Mouse (Mus musculus) MEL (cell line): ENCODE data around the gene Rtf2. TPM values are rescaled to one million over a fixed set of nuclear protein-coding genes. Genes with fewer than 3 reads are reported as not detected.

Source experiments
- DNase-seq: peaks from one replicate; pipeline ENCODE4 v3.0.0; 2011; ENCODE audit warnings: low read depth, low spot score
- H3K27ac ChIP-seq: 2 replicates; pipeline ENCODE4 v1.5.1; 2012; ENCODE audit warnings: low read depth, mild to moderate bottlenecking, control low read depth, low read length, moderate library complexity; ENCODE audit not compliant: control insufficient read depth
- H3K27me3 ChIP-seq, 2 experiments: fragments of 150-350 bp in 1 of 2; sonication (generic) in 1 of 2; 2 replicates each; pipeline ENCODE4 v1.6.1; 2012; ENCODE audit warnings: low read length in 2 of 2, mild to moderate bottlenecking in 2 of 2, improper control_type of control experiment in 1 of 2, moderate library complexity in 1 of 2; ENCODE audit not compliant: insufficient read depth in 2 of 2, control insufficient read depth in 1 of 2
- H3K36me3 ChIP-seq, 2 experiments: 2 replicates each; pipeline ENCODE4 v1.6.1; 2012 to 2014; ENCODE audit warnings: low read length in 2 of 2, improper control_type of control experiment in 1 of 2, inconsistent platforms in 1 of 2, mild to moderate bottlenecking in 1 of 2; ENCODE audit not compliant: insufficient read depth in 2 of 2, control insufficient read depth in 1 of 2
- H3K4me1 ChIP-seq, 2 experiments: fragments of 150-350 bp in 1 of 2; sonication (generic) in 1 of 2; 2 replicates each; pipeline ENCODE4 v1.6.1; 2012; ENCODE audit warnings: low read length in 2 of 2, improper control_type of control experiment in 1 of 2, mild to moderate bottlenecking in 1 of 2; ENCODE audit not compliant: insufficient read depth in 2 of 2, control insufficient read depth in 1 of 2
- H3K4me3 ChIP-seq, 2 experiments: fragments of 150-350 bp in 1 of 2; sonication (generic) in 1 of 2; 2 replicates each; pipeline ENCODE4 v1.5.1; 2012; ENCODE audit warnings: low read depth in 2 of 2, low read length in 2 of 2, mild to moderate bottlenecking in 2 of 2, moderate library complexity in 2 of 2, control low read depth in 1 of 2, improper control_type of control experiment in 1 of 2; ENCODE audit not compliant: control insufficient read depth in 1 of 2, insufficient read depth in 1 of 2
- H3K79me2 ChIP-seq: 2 replicates; pipeline ENCODE4 v1.6.1; 2012; ENCODE audit warnings: mild to moderate bottlenecking, low read length, moderate library complexity; ENCODE audit not compliant: control insufficient read depth, poor library complexity, insufficient read depth
- H3K9ac ChIP-seq: 2 replicates; pipeline ENCODE4 v1.6.1; 2012; ENCODE audit warnings: low read depth, mild to moderate bottlenecking, control low read depth, low read length, moderate library complexity; ENCODE audit not compliant: control insufficient read depth, poor library complexity, severe bottlenecking
- H3K9me3 ChIP-seq: fragments of 150-350 bp; sonication (generic); replicated peaks from 2 replicates; pipeline ENCODE4 v1.6.1; 2012; ENCODE audit warnings: mild to moderate bottlenecking, low read length, improper control_type of control experiment, moderate library complexity; ENCODE audit not compliant: insufficient read depth
- CHD1 ChIP-seq: IDR thresholded peaks from 2 replicates; pipeline ENCODE4 v1.6.1; 2012; ENCODE audit warnings: low read depth, mild to moderate bottlenecking, inconsistent platforms, low read length, improper control_type of control experiment
- CTCF ChIP-seq, 3 experiments: IDR thresholded peaks in 2 of 3; conservative IDR thresholded peaks in 1 of 3; 2 replicates each; pipeline ENCODE4 v1.5.1; 2011 to 2012; ENCODE audit warnings: low read length in 3 of 3, low read depth in 2 of 3, mild to moderate bottlenecking in 2 of 3, improper control_type of control experiment in 1 of 3, inconsistent platforms in 1 of 3, mixed read lengths in 1 of 3, moderate library complexity in 1 of 3; ENCODE audit not compliant: control insufficient read depth in 1 of 3, insufficient read depth in 1 of 3, poor library complexity in 1 of 3, severe bottlenecking in 1 of 3
- ELF1 ChIP-seq: IDR thresholded peaks from 2 replicates; pipeline ENCODE4 v1.6.1; 2014; ENCODE audit warnings: low read depth, mild to moderate bottlenecking, inconsistent platforms, low read length, improper control_type of control experiment, moderate library complexity
- EP300 ChIP-seq, 2 experiments: IDR thresholded peaks; 2 replicates each; pipeline ENCODE4 v1.6.1; 2011; ENCODE audit warnings: improper control_type of control experiment in 2 of 2, low read length in 2 of 2, low read depth in 1 of 2, mild to moderate bottlenecking in 1 of 2
- ETS1 ChIP-seq: IDR thresholded peaks from 2 replicates; pipeline ENCODE4 v1.6.1; 2012; ENCODE audit warnings: low read depth, mild to moderate bottlenecking, inconsistent platforms, low read length, improper control_type of control experiment, moderate library complexity
- GABPA ChIP-seq: IDR thresholded peaks from 2 replicates; pipeline ENCODE4 v1.6.1; 2012; ENCODE audit warnings: low read depth, mild to moderate bottlenecking, inconsistent platforms, low read length, improper control_type of control experiment, moderate library complexity
- GATA1 ChIP-seq: IDR thresholded peaks from 2 replicates; pipeline ENCODE4 v1.6.1; 2011; ENCODE audit warnings: low read depth, low read length, improper control_type of control experiment
- JUND ChIP-seq: IDR thresholded peaks from 2 replicates; pipeline ENCODE4 v1.6.1; 2011; ENCODE audit warnings: low read depth, mild to moderate bottlenecking, improper control_type of control experiment, low read length
- MAFK ChIP-seq: IDR thresholded peaks from 2 replicates; pipeline ENCODE4 v1.6.1; 2011; ENCODE audit warnings: low read depth, mild to moderate bottlenecking, low read length, improper control_type of control experiment, borderline replicate concordance
- MAX ChIP-seq: IDR thresholded peaks from 2 replicates; pipeline ENCODE4 v1.6.1; 2011; ENCODE audit warnings: low read length, improper control_type of control experiment
- MXI1 ChIP-seq: IDR thresholded peaks from 2 replicates; pipeline ENCODE4 v1.6.1; 2011; ENCODE audit warnings: mild to moderate bottlenecking, low read depth, low read length, improper control_type of control experiment
- MYB ChIP-seq: IDR thresholded peaks from 2 replicates; pipeline ENCODE4 v1.6.1; 2011; ENCODE audit warnings: mild to moderate bottlenecking, low read depth, low read length, improper control_type of control experiment
- MYC ChIP-seq: IDR thresholded peaks from 2 replicates; pipeline ENCODE4 v1.6.1; 2011; ENCODE audit warnings: low read depth, mild to moderate bottlenecking, low read length, improper control_type of control experiment, moderate library complexity
- NELFE ChIP-seq: IDR thresholded peaks from 2 replicates; pipeline ENCODE4 v1.6.1; 2011; ENCODE audit warnings: low read depth, low read length, improper control_type of control experiment
- POLR2A ChIP-seq, 2 experiments: IDR thresholded peaks; 2 replicates each; pipeline ENCODE4 v1.6.1; 2011 to 2012; ENCODE audit warnings: low read length in 2 of 2, mild to moderate bottlenecking in 2 of 2, control low read depth in 1 of 2, improper control_type of control experiment in 1 of 2, low read depth in 1 of 2, moderate library complexity in 1 of 2; ENCODE audit not compliant: control insufficient read depth in 1 of 2, insufficient read depth in 1 of 2, poor library complexity in 1 of 2
- POLR2AphosphoS2 ChIP-seq: IDR thresholded peaks from 2 replicates; pipeline ENCODE4 v1.6.1; 2011; ENCODE audit warnings: low read length, improper control_type of control experiment
- RAD21 ChIP-seq: IDR thresholded peaks from 2 replicates; pipeline ENCODE4 v1.6.1; 2011; ENCODE audit warnings: mild to moderate bottlenecking, low read depth, low read length, improper control_type of control experiment
- SIN3A ChIP-seq: IDR thresholded peaks from 2 replicates; pipeline ENCODE4 v1.6.1; 2012; ENCODE audit warnings: low read length, improper control_type of control experiment, inconsistent platforms
- SMC3 ChIP-seq: IDR thresholded peaks from 2 replicates; pipeline ENCODE4 v1.6.1; 2011; ENCODE audit warnings: low read depth, low read length, improper control_type of control experiment
- TBP ChIP-seq: IDR thresholded peaks from 2 replicates; pipeline ENCODE4 v1.8.0; 2011; ENCODE audit warnings: low read depth, low read length, improper control_type of control experiment
- USF2 ChIP-seq, 2 experiments: IDR thresholded peaks; 2 replicates each; pipeline ENCODE4 v1.6.1; 2011 to 2012; ENCODE audit warnings: improper control_type of control experiment in 2 of 2, low read length in 2 of 2, borderline replicate concordance in 1 of 2, inconsistent platforms in 1 of 2, low read depth in 1 of 2, mild to moderate bottlenecking in 1 of 2; ENCODE audit not compliant: insufficient read depth in 1 of 2
- ZC3H11A ChIP-seq: IDR thresholded peaks from 2 replicates; pipeline ENCODE4 v1.6.1; 2012; ENCODE audit warnings: low read depth, mild to moderate bottlenecking, inconsistent platforms, low read length, improper control_type of control experiment
- polyA plus RNA-seq, 2 experiments: library from polyadenylated mRNA; stranded (reverse) in 1 of 2; unstranded in 1 of 2; fragments of >175 nt in 1 of 2; fragments of >200 nt in 1 of 2; gene quantifications; 2 replicates each; pipeline versions ENCODE4 v1.2.1 to v1.2.4; 2012; ENCODE audit warnings: low replicate concordance in 2 of 2, low read depth in 1 of 2; ENCODE audit not compliant: insufficient read length in 2 of 2, insufficient read depth in 1 of 2, missing spikeins in 1 of 2
- total RNA-seq: library from RNA; depleted of rRNA; stranded (reverse); fragments of 300-350 nt; gene quantifications from 2 replicates; pipeline ENCODE4 v1.2.3, GENCODE M21; 2012

Gene Rtf2
- total and polyA plus RNA-seq, 3 experiments: 68.2 to 81.5 TPM; not detected in 1

GRCm38 (mm10) chr2:172412454-172412853 is 27.9 kb upstream of the Rtf2 start:
- Histone ChIP-seq H3K9ac (no peak overlapping the region), H3K79me2 (no peaks in the 10 kb centered on the region), H3K27ac (no peak overlapping the region), H3K4me1 (no peaks in the 10 kb centered on the region), H3K9me3 (no peaks in the 10 kb centered on the region), H3K27me3 (peaks cover 0 to 2% of the 10 kb centered on the region in 2 experiments; a peak in 1 of 4 replicates), H3K36me3 (no peaks in the 10 kb centered on the region), H3K4me3 (no peak overlapping the region)
- TF ChIP-seq ZC3H11A: no peak
- no peak for TF ChIP-seq MYB
- TF ChIP-seq RAD21: no peak
- TF ChIP-seq ETS1: no peak
- TF ChIP-seq ELF1: no peak
- TF ChIP-seq SIN3A: no peak
- DNase-seq: no peak

- TF ChIP-seq EP300 (IDR thresholded peaks at IDR 0.05; ENCODE audit: low read depth in 1 of 2, low read length in 2 of 2): no peak
- TF ChIP-seq MAX: no peak
- TF ChIP-seq SIN3A: no peak
- no peak for TF ChIP-seq USF2 (IDR thresholded peaks at IDR 0.05; ENCODE audit: borderline replicate concordance in 1 of 2, insufficient read depth in 1 of 2, low read depth in 1 of 2, low read length in 2 of 2)
- no peak for TF ChIP-seq POLR2A (IDR thresholded peaks at IDR 0.05; ENCODE audit: control insufficient read depth in 1 of 2, insufficient read depth in 1 of 2, low read depth in 1 of 2, low read length in 2 of 2, poor library complexity in 1 of 2)
- no peak for TF ChIP-seq ZC3H11A
- no peak for TF ChIP-seq MAFK
- TF ChIP-seq TBP: no peak
- TF ChIP-seq MYC: no peak
- TF ChIP-seq NELFE: no peak
- TF ChIP-seq GATA1: no peak
- no peak for TF ChIP-seq CHD1
- TF ChIP-seq JUND: no peak
- no peak for TF ChIP-seq GABPA
- TF ChIP-seq CTCF (IDR thresholded peaks at IDR 0.05 in 2 of 3, conservative IDR thresholded peaks at IDR 0.05 in 1 of 3; ENCODE audit: control insufficient read depth in 1 of 3, insufficient read depth in 1 of 3, low read depth in 2 of 3, low read length in 3 of 3, poor library complexity in 1 of 3, severe bottlenecking in 1 of 3): no peak
- TF ChIP-seq SMC3: no peak
- no peak for TF ChIP-seq POLR2AphosphoS2
- TF ChIP-seq RAD21: no peak
- no peak for TF ChIP-seq ETS1
- TF ChIP-seq MXI1: no peak
- Histone ChIP-seq H3K9ac (no peak overlapping the region), H3K4me1 (no peaks in the 10 kb centered on the region), H3K27me3 (no peaks in the 10 kb centered on the region), H3K27ac (no peak overlapping the region), H3K79me2 (no peaks in the 10 kb centered on the region), H3K36me3 (no peaks in the 10 kb centered on the region), H3K9me3 (no peaks in the 10 kb centered on the region), H3K4me3 (no peak overlapping the region)
- no peak for DNase-seq
Measured at GRCm38 (mm10) chr2:172413273-172413672, 27.1 kb upstream of the Rtf2 start.
